Mouse (Mus musculus) monocyte, adult 5-6 weeks (primary cell): ENCODE measurements around the gene Oxct1. TPM values are rescaled to one million over a fixed set of nuclear protein-coding genes. Genes with fewer than 3 reads are reported as not detected.

ENCODE experiments used
- total RNA-seq: library from RNA; stranded (forward); fragments of 200-1000, 200-491, 200-594 nt; gene quantifications from 3 replicates; pipeline ENCODE4 v1.2.3, GENCODE M21; 2017

Oxct1 gene
- total RNA-seq, 1 experiment from 2014 or later: 68.8 TPM

Other genes with a start within 250 kb of the Oxct1 start
- gene Fbxo4, start 46.8 kb upstream of the Oxct1 start, total RNA-seq: 56.9 to 70.4 TPM (median 70.4 TPM) in 3 replicates
- gene AW549877, start 30.6 kb upstream of the Oxct1 start, total RNA-seq: 26.6 to 35.5 TPM (median 28.0 TPM) in 3 replicates